Mouse (Mus musculus): ENCODE results near the gene Tap2. TPM values are rescaled to one million over a fixed set of nuclear protein-coding genes. Genes with fewer than 3 reads are reported as not detected.

Tap2 gene
- polyA plus RNA-seq (2016; fragmentation: Nextera tagmentation; extraction: Ambion mirVana): 1.3 and 1.4 TPM in 2 replicates

DNA sequence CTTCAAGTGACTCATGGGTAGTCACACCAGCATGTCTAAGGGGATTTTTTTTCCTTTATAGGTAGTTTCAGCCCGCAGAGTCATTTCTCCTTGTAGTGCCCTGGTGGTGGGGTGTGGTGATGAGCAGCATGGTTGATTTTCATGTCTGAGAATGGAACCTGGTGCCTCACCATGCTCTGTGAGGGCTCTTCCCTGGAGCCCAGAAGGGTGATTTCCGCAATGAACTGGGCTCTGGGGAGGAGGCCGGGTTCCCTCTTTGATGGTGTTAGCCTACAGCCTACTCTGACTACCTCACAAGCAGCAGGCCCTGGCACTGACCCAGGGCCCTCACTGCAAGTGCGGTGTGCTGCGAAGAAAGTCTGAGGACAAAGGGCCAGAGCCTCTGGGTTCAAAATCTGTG lies at the start of gene Tap2:
Tap2 (plus strand) TSS at position 84 of the 400 bp plus-strand sequence.
- Histone ChIP-seq H3K9ac (peak within 1 kb of the TSS; percentile 48), H3K4me3 (peak within 1 kb of the TSS; percentile 45), H3K4me2 (replicated peaks) (peak within 1 kb of the TSS; percentile 94), H3K27me3 (peaks cover 74% of the 10 kb centered on the region), H3K27ac (no peak within 1 kb of the TSS), H3K4me1 (peaks cover 7% of the 10 kb centered on the region), H3K36me3 (no peaks in the 10 kb centered on the region), H3K9me3 (replicated peaks) (no peaks in the 10 kb centered on the region)
- no peak for ATAC-seq (ENCODE audit: low FRiP score)
- WGBS: 61% methylated on average over 5 of the region's 5 CpGs

DNA sequence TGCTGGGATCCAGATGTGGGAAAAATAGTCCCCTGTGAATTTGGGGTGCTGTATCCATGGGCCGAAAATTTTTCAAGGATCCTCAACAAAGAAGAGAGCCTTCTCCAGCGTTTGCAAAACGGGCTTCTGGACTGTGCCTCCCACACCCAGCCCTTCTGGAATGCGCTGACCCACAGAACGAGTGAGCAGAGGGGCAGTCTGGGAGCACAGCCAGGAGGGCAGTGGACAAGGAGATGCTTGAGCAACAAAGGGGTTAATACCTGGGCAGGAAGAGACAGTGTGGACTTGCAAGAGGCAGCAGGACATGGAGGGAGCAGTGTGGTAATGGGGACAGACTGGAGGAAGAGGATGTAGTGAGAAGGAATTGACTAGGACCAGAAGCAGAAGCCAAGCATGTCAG lies 47.8 kb upstream of the Tap2 start:
- H3K4me2 ChIP-seq (replicated peaks): no peak overlapping the region
- WGBS: 60% methylated on average over 5 of the region's 5 CpGs
- H3K4me3 ChIP-seq: no peak overlapping the region
- no peaks in the 10 kb centered on the region; the same call in 1 of the 2 replicates for H3K9me3 ChIP-seq (replicated peaks)
- no peak for ATAC-seq (ENCODE audit: low FRiP score)
- no peak overlapping the region for H3K9ac ChIP-seq
- H3K4me1 ChIP-seq: no peaks in the 10 kb centered on the region
- H3K27ac ChIP-seq: no peak overlapping the region
- no peaks in the 10 kb centered on the region for H3K27me3 ChIP-seq
- no peaks in the 10 kb centered on the region for H3K36me3 ChIP-seq

DNA sequence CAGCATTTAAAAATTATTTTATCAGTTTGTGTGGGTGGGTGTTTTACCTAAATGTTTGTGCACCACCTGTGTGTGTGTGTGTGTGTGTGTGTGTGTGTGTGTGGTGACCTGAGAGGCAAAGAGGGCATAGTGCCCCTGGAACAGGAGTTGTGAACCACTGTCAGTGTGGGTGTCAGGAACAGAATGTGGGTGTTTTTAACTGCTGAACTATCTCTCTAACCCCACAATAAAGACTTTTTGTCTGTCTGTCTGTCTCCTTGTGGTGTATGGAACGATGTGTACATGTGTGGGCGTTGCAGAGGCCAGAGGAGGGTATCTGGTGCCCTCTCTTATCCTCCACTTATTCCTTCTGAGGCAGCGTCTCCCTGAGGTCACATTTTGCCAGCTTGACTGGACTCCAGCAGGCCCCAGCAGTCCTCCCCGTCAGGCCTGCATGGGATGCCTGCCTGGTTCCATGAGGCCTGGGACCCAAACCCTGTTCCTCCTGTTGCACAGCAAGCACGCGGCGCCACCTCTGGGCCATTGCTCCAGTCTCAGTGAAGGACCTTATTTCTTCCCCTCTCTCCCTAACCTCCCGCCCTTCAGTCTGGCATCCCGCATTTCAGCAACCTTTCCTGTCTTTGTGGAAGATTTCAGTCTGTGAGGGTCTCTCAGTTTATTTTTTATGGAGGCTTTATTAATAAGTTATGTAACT lies 39.0 kb upstream of the Tap2 start:
- peaks cover 8% of the 10 kb centered on the region; the same call in 1 of the 2 replicates for H3K27me3 ChIP-seq
- H3K4me2 ChIP-seq (replicated peaks): no peak overlapping the region
- H3K9me3 ChIP-seq (replicated peaks): no peaks in the 10 kb centered on the region; the same call in none of the 2 replicates
- no peak for ATAC-seq (ENCODE audit: low FRiP score)
- H3K4me3 ChIP-seq: no peak overlapping the region
- H3K9ac ChIP-seq: no peak overlapping the region
- H3K4me1 ChIP-seq: no peaks in the 10 kb centered on the region
- 44% methylated on average over 9 of the region's 9 CpGs for WGBS
- H3K27ac ChIP-seq: no peak overlapping the region
- H3K36me3 ChIP-seq: no peaks in the 10 kb centered on the region

DNA sequence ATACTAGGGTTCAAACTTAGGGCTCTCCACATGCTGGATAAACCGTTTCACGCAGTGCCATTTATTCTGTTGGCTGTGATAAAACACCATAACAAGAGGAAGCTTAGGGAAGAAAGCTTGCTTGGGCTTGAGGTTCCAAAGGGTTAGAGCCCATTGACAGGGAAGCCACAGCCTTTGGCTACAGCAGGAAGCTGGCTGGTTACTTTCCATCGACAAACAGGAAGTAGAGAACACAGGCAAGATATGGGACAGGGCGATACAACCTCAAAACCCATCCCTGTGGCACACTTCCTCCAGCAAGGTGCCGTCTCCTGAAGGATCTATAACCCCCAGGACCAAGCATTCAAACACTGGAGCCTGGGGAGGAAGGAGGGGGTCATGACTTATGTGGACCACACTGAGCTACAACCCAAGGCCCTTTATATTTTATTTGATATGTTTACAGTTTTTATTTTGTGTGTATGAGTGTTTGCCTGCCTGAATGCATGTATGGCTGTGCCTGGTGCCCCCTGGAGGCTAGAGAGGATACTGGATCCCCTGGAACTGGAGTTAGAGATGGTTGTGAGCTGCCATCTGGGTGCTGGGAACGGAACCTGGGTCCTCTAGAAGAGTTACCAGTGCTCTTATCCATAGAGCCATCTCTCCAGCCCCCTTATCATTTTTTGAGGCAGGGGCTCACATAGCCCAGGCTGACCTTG lies 38.1 kb upstream of the Tap2 start:
- Histone ChIP-seq H3K27ac (no peak overlapping the region), H3K4me2 (replicated peaks) (no peak overlapping the region), H3K9me3 (replicated peaks) (no peaks in the 10 kb centered on the region; the same call in none of the 2 replicates), H3K4me3 (no peak overlapping the region), H3K36me3 (no peaks in the 10 kb centered on the region), H3K27me3 (peaks cover 8% of the 10 kb centered on the region; the same call in 1 of the 2 replicates), H3K4me1 (no peaks in the 10 kb centered on the region), H3K9ac (no peak overlapping the region)
- no peak for ATAC-seq (ENCODE audit: low FRiP score)
- 83% methylated on average over 6 of the region's 6 CpGs for WGBS

DNA sequence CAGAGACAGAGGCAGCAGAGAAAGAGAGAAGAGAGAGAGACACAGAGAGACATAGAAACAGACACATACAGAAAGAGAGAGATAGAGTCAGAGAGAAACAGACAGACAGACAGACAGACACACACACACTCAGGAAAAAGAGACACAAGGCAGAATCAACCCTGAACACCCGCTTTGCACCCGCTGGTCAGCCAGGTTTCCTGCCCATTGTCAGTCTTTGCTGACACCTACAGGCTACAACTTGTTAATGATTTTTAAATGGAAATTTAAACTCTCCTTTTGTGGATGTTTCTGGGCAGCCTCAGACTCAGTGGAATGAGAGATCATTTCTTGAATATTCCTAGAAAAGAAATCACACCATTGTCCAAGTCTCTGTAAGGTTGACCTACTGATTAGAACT lies 34.0 kb upstream of the Tap2 start:
- H3K9ac ChIP-seq: no peak overlapping the region
- H3K4me3 ChIP-seq: no peak overlapping the region
- peaks cover 5% of the 10 kb centered on the region; the same call in 1 of the 2 replicates for H3K27me3 ChIP-seq
- no peak for ATAC-seq (ENCODE audit: low FRiP score)
- no peak overlapping the region for H3K27ac ChIP-seq
- WGBS: 0% methylated on average over 2 of the region's 2 CpGs
- H3K4me1 ChIP-seq: no peaks in the 10 kb centered on the region
- H3K36me3 ChIP-seq: no peaks in the 10 kb centered on the region
- no peak overlapping the region for H3K4me2 ChIP-seq (replicated peaks)
- H3K9me3 ChIP-seq (replicated peaks): no peaks in the 10 kb centered on the region

DNA sequence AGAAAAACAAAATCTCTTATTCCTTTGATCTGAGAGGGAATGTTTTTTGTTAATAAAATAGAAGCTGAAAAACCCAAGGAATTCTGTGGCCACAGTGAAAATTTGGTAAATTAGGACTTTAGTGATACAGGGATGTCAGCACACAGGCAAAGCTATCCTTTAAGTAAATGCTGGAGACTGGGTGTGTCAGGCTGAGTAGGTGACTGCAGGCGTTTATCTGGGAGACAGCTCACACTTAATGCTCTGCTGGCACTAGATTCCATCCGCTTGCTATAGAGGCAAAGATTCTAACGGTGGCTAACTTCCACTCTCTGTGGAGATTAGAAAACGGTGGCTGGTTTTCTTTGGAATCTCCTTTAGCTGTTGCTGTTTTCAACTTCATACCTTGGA lies 32.8 kb upstream of the Tap2 start:
- H3K4me2 ChIP-seq (replicated peaks): no peak overlapping the region
- H3K4me3 ChIP-seq: no peak overlapping the region
- no peak overlapping the region for H3K9ac ChIP-seq
- H3K4me1 ChIP-seq: no peaks in the 10 kb centered on the region
- H3K9me3 ChIP-seq (replicated peaks): no peaks in the 10 kb centered on the region
- H3K36me3 ChIP-seq: no peaks in the 10 kb centered on the region
- H3K27me3 ChIP-seq: peaks cover 9% of the 10 kb centered on the region; the same call in 1 of the 2 replicates
- no peak for ATAC-seq (ENCODE audit: low FRiP score)
- 26% methylated on average over 4 of the region's 4 CpGs for WGBS
- H3K27ac ChIP-seq: no peak overlapping the region

DNA sequence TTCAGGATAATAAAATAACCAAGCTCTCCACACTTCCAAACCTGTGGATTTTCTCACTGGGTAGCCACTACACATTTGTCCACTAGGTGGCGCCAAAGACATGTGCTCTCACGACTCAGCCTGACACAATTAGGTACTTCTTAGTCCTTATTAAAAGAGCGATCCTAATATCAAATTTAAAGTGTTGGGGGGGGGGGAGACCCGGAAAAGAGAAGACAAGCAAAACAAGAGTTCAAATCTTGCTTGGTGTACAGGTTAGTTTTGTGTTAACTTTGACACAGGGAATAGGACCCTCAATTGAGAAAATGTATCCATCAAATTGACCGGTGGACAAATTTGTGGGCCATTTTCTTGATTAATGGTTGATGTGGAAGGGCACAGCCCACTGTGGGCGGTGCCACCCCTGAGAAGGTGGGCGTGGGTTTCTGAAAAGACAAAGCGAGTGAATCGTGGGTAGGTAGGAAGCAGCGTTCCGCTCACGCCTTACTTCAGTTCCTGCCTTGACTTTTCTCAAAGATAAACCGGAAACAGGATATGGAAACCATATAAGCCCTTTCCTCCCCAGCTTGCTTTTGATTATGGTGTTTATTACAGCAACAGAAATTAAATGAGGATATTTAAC lies 32.3 kb upstream of the Tap2 start:
- Histone ChIP-seq H3K9me3 (replicated peaks) (no peaks in the 10 kb centered on the region), H3K27me3 (peaks cover 9% of the 10 kb centered on the region; the same call in 1 of the 2 replicates), H3K36me3 (no peaks in the 10 kb centered on the region), H3K4me3 (no peak overlapping the region), H3K4me2 (replicated peaks) (no peak overlapping the region), H3K9ac (no peak overlapping the region), H3K4me1 (no peaks in the 10 kb centered on the region), H3K27ac (no peak overlapping the region)
- ATAC-seq (ENCODE audit: low FRiP score): no peak
- 44% methylated on average over 13 of the region's 13 CpGs for WGBS

DNA sequence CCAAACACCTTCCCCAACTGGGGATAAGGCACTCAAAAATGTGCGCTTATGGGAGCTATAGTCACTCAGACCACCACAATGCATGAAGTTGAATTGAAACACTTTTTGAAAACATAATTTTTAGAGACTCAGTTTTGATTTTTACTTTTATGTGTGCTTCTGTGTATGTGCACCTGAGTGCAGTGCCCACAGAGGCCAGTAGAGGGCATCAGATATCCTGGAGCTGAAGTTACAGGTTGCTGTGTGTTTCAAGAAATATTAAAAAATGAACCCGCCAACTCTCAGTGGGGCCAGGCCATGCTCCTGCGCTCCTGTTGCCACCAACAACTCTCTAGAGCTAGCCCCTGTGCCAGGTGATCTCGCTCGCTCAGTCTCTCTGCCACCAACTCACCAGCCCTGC lies 30.8 kb upstream of the Tap2 start:
- H3K9me3 ChIP-seq (replicated peaks): no peaks in the 10 kb centered on the region
- no peak overlapping the region for H3K9ac ChIP-seq
- no peak overlapping the region for H3K27ac ChIP-seq
- peaks cover 9% of the 10 kb centered on the region; the same call in 1 of the 2 replicates for H3K27me3 ChIP-seq
- no peak overlapping the region for H3K4me2 ChIP-seq (replicated peaks)
- ATAC-seq (ENCODE audit: low FRiP score): no peak
- H3K36me3 ChIP-seq: no peaks in the 10 kb centered on the region
- no peaks in the 10 kb centered on the region for H3K4me1 ChIP-seq
- 93% methylated on average over 5 of the region's 5 CpGs for WGBS
- H3K4me3 ChIP-seq: no peak overlapping the region

DNA sequence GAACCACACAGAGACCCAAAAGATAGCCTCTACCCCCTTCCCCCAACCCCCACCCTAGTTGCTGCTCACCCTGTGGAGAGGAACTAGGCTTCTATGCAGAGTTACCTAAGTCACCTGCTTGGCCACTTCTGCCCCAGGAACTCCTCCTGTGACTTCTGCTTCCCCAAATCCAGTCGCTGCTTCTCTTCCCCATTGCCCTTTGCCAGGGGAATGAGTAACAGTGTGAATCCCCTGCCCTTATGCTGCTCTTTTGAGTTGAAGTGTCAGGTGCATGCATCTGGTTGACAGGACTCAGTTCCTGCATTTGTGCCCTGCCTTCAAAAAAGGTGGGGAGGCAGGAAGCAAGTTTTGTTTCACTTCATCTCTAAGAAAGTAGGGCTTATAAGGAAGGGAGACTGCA lies 29.3 kb upstream of the Tap2 start:
- Histone ChIP-seq H3K4me2 (replicated peaks) (no peak overlapping the region), H3K4me1 (no peaks in the 10 kb centered on the region), H3K9me3 (replicated peaks) (no peaks in the 10 kb centered on the region), H3K27ac (no peak overlapping the region), H3K36me3 (no peaks in the 10 kb centered on the region), H3K9ac (no peak overlapping the region), H3K27me3 (peaks cover 6% of the 10 kb centered on the region; the same call in 1 of the 2 replicates), H3K4me3 (no peak overlapping the region)
- WGBS: 68% methylated on average over 1 of the region's 1 CpGs
- no peak for ATAC-seq (ENCODE audit: low FRiP score)

DNA sequence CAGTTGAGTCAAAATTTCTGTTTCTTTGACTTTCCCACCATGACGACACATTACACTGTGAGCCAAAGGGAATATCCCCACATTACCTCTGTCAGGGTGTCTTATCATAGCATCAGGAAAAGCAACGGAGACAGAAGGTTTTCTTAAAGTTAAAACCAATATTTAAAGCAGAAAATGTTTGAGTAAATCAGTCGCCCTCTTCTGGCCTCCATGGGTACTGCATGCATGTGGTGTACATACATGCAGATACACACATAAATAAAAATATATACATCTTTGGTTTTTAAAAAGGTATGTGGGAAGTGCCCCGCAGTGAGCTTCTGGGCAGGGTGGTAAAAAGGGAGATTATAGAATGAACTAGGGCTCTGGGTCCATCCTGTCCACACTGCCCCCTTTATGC lies 26.1 kb upstream of the Tap2 start:
- H3K4me3 ChIP-seq: no peak overlapping the region
- no peak overlapping the region for H3K4me2 ChIP-seq (replicated peaks)
- H3K9ac ChIP-seq: no peak overlapping the region
- peaks cover 4% of the 10 kb centered on the region; the same call in 1 of the 2 replicates for H3K27me3 ChIP-seq
- no peaks in the 10 kb centered on the region for H3K4me1 ChIP-seq
- ATAC-seq (ENCODE audit: low FRiP score): no peak
- H3K27ac ChIP-seq: no peak overlapping the region
- H3K36me3 ChIP-seq: no peaks in the 10 kb centered on the region
- 64% methylated on average over 4 of the region's 4 CpGs for WGBS
- H3K9me3 ChIP-seq (replicated peaks): no peaks in the 10 kb centered on the region

DNA sequence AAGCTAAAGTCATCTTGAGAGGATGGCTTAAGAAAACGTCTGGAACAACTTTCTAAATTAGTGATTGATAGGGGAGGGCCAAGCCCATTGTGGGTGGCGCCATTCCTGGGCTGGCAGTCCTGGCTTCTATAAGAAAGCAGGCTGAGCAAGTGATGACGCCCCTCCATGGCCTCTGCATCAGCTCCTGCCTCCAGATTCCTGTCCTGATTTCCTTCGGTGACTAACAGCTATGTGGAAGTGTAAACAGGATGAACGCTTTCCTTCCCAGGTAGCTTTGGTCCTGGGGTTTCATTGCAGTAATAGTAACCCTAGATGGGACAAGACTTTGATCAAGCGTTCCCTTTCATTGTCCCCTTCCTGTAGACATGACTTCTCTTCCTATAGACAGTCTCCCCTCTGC lies 24.3 kb upstream of the Tap2 start:
- Histone ChIP-seq H3K27ac (no peak overlapping the region), H3K4me2 (replicated peaks) (no peak overlapping the region), H3K36me3 (no peaks in the 10 kb centered on the region), H3K27me3 (peaks cover 14% of the 10 kb centered on the region), H3K4me3 (no peak overlapping the region), H3K9me3 (replicated peaks) (no peaks in the 10 kb centered on the region), H3K4me1 (no peaks in the 10 kb centered on the region), H3K9ac (no peak overlapping the region)
- no peak for ATAC-seq (ENCODE audit: low FRiP score)
- 71% methylated on average over 6 of the region's 6 CpGs for WGBS
